8 mouse cellular contexts compared by ENCODE assay signal in genomic region chr11:121387750-121388553, GRCm38 (mm10). TPM values are rescaled to one million over a fixed set of nuclear protein-coding genes. Genes with fewer than 3 reads are reported as not detected.
DNase-seq lines count a peak whose midpoint lies in the region; ATAC-seq and TF ChIP-seq lines count a peak whose summit lies in the region.

Gene Rab40b, minus strand, starts transcription at chr11:121388251.

- DNase-seq in adrenal gland, postnatal 25 days: peak; percentile 90
- DNase-seq in embryonic facial prominence, embryonic 10.5 days (ENCODE audit: low spot score): peak; percentile 97
- DNase-seq in gastrocnemius, postnatal 4 days (ENCODE audit: low spot score in 2 of 2): peak; percentile 78 to 94
- DNase-seq in left cerebral cortex, postnatal 25 days (ENCODE audit: low spot score in 2 of 2): peak; percentile 90 to 99
- DNase-seq in midbrain, embryonic 10.5 days (ENCODE audit: low spot score): peak; percentile 95

- 2% methylated on average over 61 of the region's 61 CpGs for WGBS in embryonic facial prominence, embryonic 10.5 days
- WGBS in intestine, embryonic 16.5 days: 1% methylated on average over 61 of the region's 61 CpGs
- WGBS in midbrain, embryonic 10.5 days: 1% methylated on average over 61 of the region's 61 CpGs
- 2% methylated on average over 61 of the region's 61 CpGs for WGBS in small intestine, adult 2 months

- peak within 1 kb of the TSS; percentile 75 for H3K9ac ChIP-seq in intestine, embryonic 16.5 days (ENCODE audit: low read depth, low read length)

- H3K4me3 ChIP-seq in embryonic facial prominence, embryonic 10.5 days: peak within 1 kb of the TSS; percentile 70
- H3K4me3 ChIP-seq in intestine, embryonic 16.5 days (ENCODE audit: low read length): peak within 1 kb of the TSS; percentile 75
- peak within 1 kb of the TSS; percentile 75 for H3K4me3 ChIP-seq in midbrain, embryonic 10.5 days
- H3K4me3 ChIP-seq in small intestine, adult 2 months (ENCODE audit: low read depth, low read length): peak within 1 kb of the TSS; percentile 73

- peak; percentile 100 for ATAC-seq in intestine, embryonic 16.5 days
- no peak for ATAC-seq in monocyte, adult 5-6 weeks (replicated peaks; ENCODE audit: insufficient number of reproducible peaks, low FRiP score, low TSS enrichment, poor library complexity, severe bottlenecking)

- peaks cover 22% of the 10 kb centered on the region for H3K27me3 ChIP-seq in embryonic facial prominence, embryonic 10.5 days (replicated peaks; ENCODE audit: low read depth, poor library complexity, severe bottlenecking)
- no peaks in the 10 kb centered on the region for H3K27me3 ChIP-seq in intestine, embryonic 16.5 days (replicated peaks; ENCODE audit: control insufficient read depth, insufficient read depth, low read length)
- H3K27me3 ChIP-seq in midbrain, embryonic 10.5 days (ENCODE audit: low read depth, poor library complexity, severe bottlenecking): peaks cover 24% of the 10 kb centered on the region
- H3K27me3 ChIP-seq in small intestine, adult 2 months (ENCODE audit: control insufficient read depth, insufficient read depth, low read length): no peaks in the 10 kb centered on the region

- H3K4me2 ChIP-seq in intestine, embryonic 16.5 days (ENCODE audit: low read depth, low read length): peak within 1 kb of the TSS; percentile 93

- H3K36me3 ChIP-seq in embryonic facial prominence, embryonic 10.5 days (replicated peaks): no peaks in the 10 kb centered on the region
- H3K36me3 ChIP-seq in intestine, embryonic 16.5 days (ENCODE audit: control insufficient read depth, insufficient read depth, low read length): no peaks in the 10 kb centered on the region
- no peaks in the 10 kb centered on the region for H3K36me3 ChIP-seq in midbrain, embryonic 10.5 days
- no peaks in the 10 kb centered on the region for H3K36me3 ChIP-seq in small intestine, adult 2 months (ENCODE audit: control insufficient read depth, insufficient read depth, low read length)

- H3K4me1 ChIP-seq in embryonic facial prominence, embryonic 10.5 days: peaks cover 12% of the 10 kb centered on the region
- peaks cover 4% of the 10 kb centered on the region for H3K4me1 ChIP-seq in intestine, embryonic 16.5 days (ENCODE audit: control insufficient read depth, insufficient read depth, low read length)
- peaks cover 21% of the 10 kb centered on the region for H3K4me1 ChIP-seq in midbrain, embryonic 10.5 days
- H3K4me1 ChIP-seq in small intestine, adult 2 months (ENCODE audit: control insufficient read depth, insufficient read depth, insufficient read length, low read length): peaks cover 3% of the 10 kb centered on the region

- H3K9me3 ChIP-seq in embryonic facial prominence, embryonic 10.5 days: no peaks in the 10 kb centered on the region
- H3K9me3 ChIP-seq in intestine, embryonic 16.5 days (ENCODE audit: control insufficient read depth, low read length): no peaks in the 10 kb centered on the region
- no peaks in the 10 kb centered on the region for H3K9me3 ChIP-seq in midbrain, embryonic 10.5 days (replicated peaks)

- TF ChIP-seq POLR2A in small intestine, adult 2 months (IDR thresholded peaks at IDR 0.05; ENCODE audit: low read depth, low read length): peak; percentile 10; the same call in 1 of the 2 replicates

- peak within 1 kb of the TSS; percentile 48; the same call in 1 of the 2 replicates for H3K27ac ChIP-seq in embryonic facial prominence, embryonic 10.5 days (replicated peaks)
- no peak within 1 kb of the TSS for H3K27ac ChIP-seq in intestine, embryonic 16.5 days (ENCODE audit: low read length)
- H3K27ac ChIP-seq in midbrain, embryonic 10.5 days (replicated peaks): peak within 1 kb of the TSS; percentile 68
- H3K27ac ChIP-seq in small intestine, adult 2 months (ENCODE audit: insufficient read depth, low read depth, low read length): no peak within 1 kb of the TSS

- TF ChIP-seq CTCF in small intestine, adult 2 months (IDR thresholded peaks at IDR 0.05; ENCODE audit: extremely low read depth, insufficient read length, insufficient replicate concordance, low read depth, low read length): no peak

- intact Hi-C loops in left cerebral cortex, postnatal 25 days (cut with DNase I): loop anchor here (1.0 kb wide), 2 partner anchors 33 to 46 kb away; partner anchors contain the start of genes Fn3k and Fn3krp

RNA-seq across cellular contexts. Expression of gene Rab40b, which starts in this region (rescaled TPM):
- 5.9 and 7.6 TPM in 2 replicates for total RNA-seq in adrenal gland, postnatal 25 days (2021)
- 1.2 and 1.3 TPM in 2 replicates for polyA plus RNA-seq in embryonic facial prominence, embryonic 10.5 days (2016; fragmentation: Nextera tagmentation; extraction: Ambion mirVana)
- 10 to 100 TPM; 52.7 to 53.0 TPM for total RNA-seq in gastrocnemius, postnatal 4 days (2021)
- 5.0 and 5.1 TPM in 2 replicates for polyA plus RNA-seq in intestine, embryonic 16.5 days (2015; fragmentation: Nextera tagmentation; extraction: Ambion mirVana)
- total RNA-seq in left cerebral cortex, postnatal 25 days (2021): 10 to 100 TPM; 46.1 to 58.1 TPM
- polyA plus RNA-seq in midbrain, embryonic 10.5 days (2016; fragmentation: Nextera tagmentation; extraction: Ambion mirVana): 1.3 and 2.0 TPM in 2 replicates
- 0.51 and 1.1 TPM in 2 replicates for polyA plus RNA-seq in small intestine, adult 2 months (2012; rRNA removed)
- not detected in 3 replicates for total RNA-seq in monocyte, adult 5-6 weeks (2017)

Comparison
In these comparisons a context has a peak if more than half of its experiments do, and no peak if none do; other contexts are left out.
1. H3K27ac ChIP-seq: peak in embryonic facial prominence, embryonic 10.5 days (single experiment) and midbrain, embryonic 10.5 days (single experiment); none in intestine, embryonic 16.5 days (single experiment) and small intestine, adult 2 months (single experiment).
2. Peak in every context shown above with its lines, with median percentiles within 50 percentile points of each other: DNase-seq and H3K4me3 ChIP-seq.